Mouse (Mus musculus): Measurements from ENCODE around the gene Clec9a. TPM values are rescaled to one million over a fixed set of nuclear protein-coding genes. Genes with fewer than 3 reads are reported as not detected.

Gene Clec9a
- total RNA-seq, 2 experiments from 2014 or later = not detected

- peak; percentile 71 for DNase-seq (ENCODE audit: low spot score in 2 of 2)
Measured at GRCm38 (mm10) chr6:129423734-129424072, 15.0 kb downstream of the Clec9a start.

GRCm38 (mm10) chr6:129425217-129425616, 16.6 kb downstream of the Clec9a start:
- DNase-seq (ENCODE audit: low spot score in 2 of 2) = no peak

- DNase-seq (ENCODE audit: low spot score in 2 of 2) = no peak
Measured at GRCm38 (mm10) chr6:129425812-129426211, 17.1 kb downstream of the Clec9a start.

- no peak for DNase-seq (ENCODE audit: low spot score in 2 of 2)
Measured at GRCm38 (mm10) chr6:129427281-129427680, 18.6 kb downstream of the Clec9a start.

GRCm38 (mm10) chr6:129434239-129434638, 25.6 kb downstream of the Clec9a start:
- no peak for DNase-seq (ENCODE audit: low spot score in 2 of 2)

- DNase-seq (ENCODE audit: low spot score in 2 of 2) = no peak
Measured at GRCm38 (mm10) chr6:129436025-129436424, 27.4 kb downstream of the Clec9a start.

GRCm38 (mm10) chr6:129438033-129438432, 29.4 kb downstream of the Clec9a start:
- no peak for DNase-seq (ENCODE audit: low spot score in 2 of 2)

- no peak for DNase-seq (ENCODE audit: low spot score in 2 of 2)
Measured at GRCm38 (mm10) chr6:129449743-129450142, 41.1 kb downstream of the Clec9a start.

GRCm38 (mm10) chr6:129451411-129452039, 42.9 kb downstream of the Clec9a start, which contains the start of gene Clec1a:
Clec1a (minus strand) TSS chr6:129452000.
- peak in 1 of 2 experiments; percentile 10 for DNase-seq (ENCODE audit: low spot score in 2 of 2)

- no peak for DNase-seq (ENCODE audit: low spot score in 2 of 2)
Measured at GRCm38 (mm10) chr6:129471386-129471785, 62.7 kb downstream of the Clec9a start.

- no peak for DNase-seq (ENCODE audit: low spot score in 2 of 2)
Measured at GRCm38 (mm10) chr6:129472627-129473026, 64.0 kb downstream of the Clec9a start.

Other genes with a start within 250 kb of the Clec9a start
- gene Clec2d, start 228.2 kb upstream of the Clec9a start, total RNA-seq (2021) = 1 to 10 TPM; 6.9 to 7.6 TPM
- not detected for gene Cd69, start 133.4 kb upstream of the Clec9a start, total RNA-seq (2021)
- gene 4922502D21Rik, start 77.1 kb upstream of the Clec9a start, total RNA-seq (2021) = not detected
- gene Clec12a, start 66.2 kb upstream of the Clec9a start, total RNA-seq (2021) = not detected
- not detected for gene Clec12b, start 23.0 kb upstream of the Clec9a start, total RNA-seq (2021)
- gene Clec1b, start 11.6 kb upstream of the Clec9a start, total RNA-seq (2021) = under 1 TPM in 1 of 2 experiments, not detected in 1; 0.23 TPM
- 1 to 10 TPM; 2.4 to 3.0 TPM for gene Clec1a, start 43.1 kb downstream of the Clec9a start, total RNA-seq (2021)
- not detected for gene Olr1, start 98.3 kb downstream of the Clec9a start, total RNA-seq (2021)
- gene Tmem52b, start 103.7 kb downstream of the Clec9a start, total RNA-seq (2021) = not detected
- 100 to 1,000 TPM; 517 to 530 TPM for gene Gabarapl1, start 124.3 kb downstream of the Clec9a start, total RNA-seq (2021)
- gene Klre1, start 169.0 kb downstream of the Clec9a start, total RNA-seq (2021) = not detected
- not detected for gene Klrd1, start 182.9 kb downstream of the Clec9a start, total RNA-seq (2021)
- not detected for gene Klrk1, start 215.0 kb downstream of the Clec9a start, total RNA-seq (2021)
- gene Klrc3, start 234.5 kb downstream of the Clec9a start, total RNA-seq (2021) = not detected